Mouse (Mus musculus) NIH3T3 (cell line): ENCODE results near the gene Myt1l.
A peak's percentile ranks its signal among the peaks of the same experiment; 100 is the strongest.

Source experiments
- DNase-seq: peaks from one replicate; pipeline ENCODE4 v3.0.0-alpha.2; 2012; ENCODE audit warnings: low read depth

Myt1l gene

DNA sequence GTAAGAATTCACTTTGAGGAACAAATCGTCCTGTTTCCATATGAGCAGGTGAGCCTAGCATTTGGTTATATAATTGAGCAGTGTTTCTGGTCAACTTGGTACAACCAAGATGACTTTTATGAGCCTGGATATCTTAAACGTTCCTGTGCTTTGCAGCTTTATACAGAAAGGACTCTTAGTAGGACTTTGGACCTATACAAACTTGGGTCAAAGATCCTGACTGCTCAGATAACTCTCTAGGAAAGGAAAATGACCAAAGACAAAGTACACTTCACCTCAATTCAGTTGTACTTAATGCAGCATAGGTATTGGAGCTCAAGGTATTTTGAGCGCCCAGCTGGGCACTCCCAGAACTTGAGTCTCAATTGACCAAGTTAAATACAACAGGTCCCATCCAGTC lies 388.0 kb downstream of the Myt1l start:
- no peak for DNase-seq

- no peak for DNase-seq
Observed at GRCm38 (mm10) chr12:29916807-29917206, 388.6 kb downstream of the Myt1l start.

- peak; percentile 55 for DNase-seq
Observed at GRCm38 (mm10) chr12:29920298-29920697, 392.1 kb downstream of the Myt1l start.

- no peak for DNase-seq
Observed at GRCm38 (mm10) chr12:29921481-29921880, 393.3 kb downstream of the Myt1l start.

DNA sequence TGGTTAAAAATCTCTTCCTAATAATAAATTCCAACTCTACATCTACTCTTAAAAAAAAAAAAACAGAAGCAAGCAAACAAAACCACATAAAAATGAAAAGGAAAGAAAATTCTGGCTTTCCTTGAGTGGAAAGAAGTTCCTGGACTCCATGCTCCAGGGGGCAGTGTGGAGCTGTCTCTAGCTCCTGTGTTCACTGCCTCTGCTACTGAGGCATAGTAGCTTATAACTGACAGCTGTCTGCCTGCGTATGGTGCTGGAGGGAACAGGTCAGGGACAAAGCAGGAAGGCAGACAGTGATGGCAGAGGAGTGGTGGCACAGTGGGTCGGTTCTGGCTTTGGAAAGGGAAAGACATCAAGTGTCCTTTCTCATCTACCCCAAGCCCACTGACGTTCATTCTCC lies 398.7 kb downstream of the Myt1l start:
- peak; percentile 87 for DNase-seq

DNA sequence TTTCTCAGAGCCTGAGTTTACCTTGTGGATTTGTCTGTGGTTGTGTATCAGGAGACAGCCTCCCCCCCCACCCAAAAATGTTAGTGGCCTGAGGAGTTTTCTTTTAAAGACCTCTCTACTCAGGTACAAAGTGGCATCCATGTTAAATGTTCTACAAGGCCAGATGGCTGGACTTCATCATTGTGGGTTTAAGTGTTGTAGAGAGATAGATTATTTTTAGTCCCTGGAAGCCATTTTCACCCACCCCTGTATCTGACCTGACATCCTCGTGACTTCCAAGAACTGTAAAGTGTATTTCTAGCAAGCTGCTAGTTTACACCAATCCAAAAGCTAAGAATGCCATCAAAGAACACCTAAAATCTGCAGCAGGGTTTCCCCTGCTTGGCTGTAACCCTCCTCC lies 402.4 kb downstream of the Myt1l start:
- DNase-seq, result no peak

DNA sequence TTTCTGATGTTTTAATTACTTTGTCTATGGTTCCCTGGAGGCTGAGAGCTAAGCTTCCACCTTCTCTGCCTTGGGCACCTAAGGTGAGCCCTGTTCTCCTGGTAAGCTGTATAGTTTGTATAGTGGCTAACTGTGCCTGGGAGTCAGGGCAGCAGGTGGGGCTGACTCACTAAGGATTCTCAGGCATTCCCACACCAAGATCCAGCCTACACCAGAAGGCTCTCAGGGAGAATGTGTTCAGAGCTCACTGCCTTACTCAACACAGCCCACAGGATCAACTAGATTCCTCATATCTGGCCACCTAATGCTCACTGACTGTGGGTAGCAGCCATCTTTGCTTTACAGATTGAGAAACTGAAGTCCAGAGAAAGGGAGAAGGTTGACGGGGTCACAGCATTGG lies 404.8 kb downstream of the Myt1l start:
- no peak for DNase-seq

DNA sequence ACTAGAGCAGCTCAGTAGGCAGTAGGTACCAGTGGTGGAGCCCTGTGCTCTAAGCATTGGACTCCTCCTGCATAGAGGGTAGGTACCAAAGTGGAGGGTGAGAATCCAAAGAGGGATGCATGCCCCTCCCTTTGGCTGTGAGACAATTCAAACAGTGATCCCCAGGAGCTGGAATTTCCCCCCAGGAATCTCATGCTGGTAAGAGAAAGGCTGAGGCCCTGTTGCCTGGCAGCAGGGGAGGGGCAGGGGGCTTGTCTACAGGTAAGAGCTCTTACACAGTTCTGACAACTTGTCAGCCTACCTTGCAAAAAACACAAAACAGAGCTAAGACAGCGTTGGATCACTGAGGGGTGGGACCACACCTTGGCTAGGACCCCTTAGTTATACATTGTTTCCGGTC lies 405.3 kb downstream of the Myt1l start:
- DNase-seq, result peak; percentile 38

DNA sequence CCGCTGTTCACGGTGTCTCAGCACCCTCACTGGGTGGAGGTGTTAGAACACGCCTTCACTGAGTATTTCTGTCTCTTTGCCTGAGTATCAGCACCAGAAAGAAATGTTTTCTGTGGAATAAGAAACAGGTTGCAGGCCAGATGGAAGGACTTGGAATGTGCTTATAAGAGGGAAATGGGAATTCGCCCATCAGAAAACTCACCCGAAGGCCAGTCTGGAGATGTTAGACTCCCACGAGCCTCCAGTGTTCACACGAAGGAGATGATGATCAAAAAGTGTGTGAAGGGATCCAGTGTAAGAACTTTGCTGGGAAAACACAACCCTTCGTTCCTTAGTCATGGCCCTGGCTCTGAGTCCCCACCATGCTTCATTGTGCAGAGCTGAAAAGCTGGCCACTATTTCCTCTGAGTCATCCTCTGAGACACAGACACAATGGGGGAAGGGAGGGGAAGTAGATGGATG lies 406.0 kb downstream of the Myt1l start:
- peak; percentile 66 for DNase-seq

DNA sequence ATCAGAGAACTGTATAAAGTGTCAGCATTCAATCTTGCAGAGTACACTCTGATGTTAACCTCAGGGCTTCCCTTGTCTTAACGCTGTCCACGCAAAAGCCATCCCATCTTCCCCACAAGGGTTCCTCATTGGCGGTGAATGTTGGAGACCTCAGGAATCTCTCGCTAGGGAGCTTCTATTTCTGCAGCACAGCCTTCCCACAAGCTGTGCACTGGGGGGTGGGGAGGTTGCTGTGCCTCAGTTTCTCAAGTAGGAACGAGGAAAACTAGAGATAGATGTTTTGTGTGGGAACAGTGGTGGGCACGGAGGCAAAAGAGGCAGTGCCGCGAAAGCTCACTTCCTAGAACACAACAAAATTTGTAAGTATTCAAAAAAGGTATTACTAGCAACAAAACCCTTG lies 409.1 kb downstream of the Myt1l start, which contains the start of gene Pxdn:
Gene Pxdn, plus strand, starts transcription at position 301 of the 400 bp plus-strand sequence.
- DNase-seq, result no peak

DNA sequence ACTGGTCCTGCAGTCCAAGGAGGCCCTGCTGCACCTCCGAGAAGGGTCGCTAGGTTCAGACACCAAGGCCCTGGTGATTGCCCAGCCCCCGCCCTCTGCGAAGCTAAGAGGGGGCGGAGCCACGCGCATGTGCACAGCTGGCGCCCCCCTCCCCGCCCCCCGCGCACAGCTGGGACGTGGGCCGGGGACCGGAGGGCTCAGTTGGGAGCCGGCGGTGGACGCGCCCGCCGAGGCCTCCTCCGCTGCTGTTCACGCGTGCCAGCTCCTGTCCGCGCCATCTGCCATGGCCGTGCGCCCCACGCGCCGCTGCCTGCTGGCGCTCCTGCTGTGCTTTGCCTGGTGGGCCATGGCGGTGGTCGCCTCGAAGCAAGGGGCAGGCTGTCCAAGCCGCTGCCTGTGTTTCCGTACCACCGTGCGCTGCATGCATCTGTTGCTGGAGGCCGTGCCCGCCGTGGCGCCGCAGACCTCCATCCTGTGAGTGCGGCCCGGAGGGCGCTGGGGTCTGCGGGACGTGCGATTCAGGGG lies 409.7 kb downstream of the Myt1l start:
- DNase-seq, result peak; percentile 86

GRCm38 (mm10) chr12:29938376-29939041 lies 410.3 kb downstream of the Myt1l start:
- peak; percentile 88 for DNase-seq

- DNase-seq, result peak; percentile 73
Observed at GRCm38 (mm10) chr12:29939261-29939671, 411.1 kb downstream of the Myt1l start.

DNA sequence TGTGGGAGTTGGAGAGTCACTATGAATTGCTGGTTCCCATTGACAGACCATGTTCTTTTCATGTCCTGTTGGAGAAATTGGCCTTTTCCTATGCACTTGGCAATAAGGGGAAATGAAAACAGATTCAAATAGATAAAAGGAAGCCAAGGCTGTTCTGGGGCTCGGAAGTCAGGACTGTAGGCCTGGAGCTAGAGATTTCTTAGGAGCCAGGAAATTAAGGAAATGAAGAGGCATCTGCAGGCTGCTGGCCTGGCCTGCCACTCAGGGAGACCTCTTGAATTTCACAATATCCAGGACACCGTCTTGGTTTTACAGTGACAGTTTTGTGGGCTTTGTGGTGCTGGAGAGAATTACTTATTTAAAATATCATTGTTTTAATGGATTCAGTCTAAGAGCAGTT lies 414.3 kb downstream of the Myt1l start:
- no peak for DNase-seq

DNA sequence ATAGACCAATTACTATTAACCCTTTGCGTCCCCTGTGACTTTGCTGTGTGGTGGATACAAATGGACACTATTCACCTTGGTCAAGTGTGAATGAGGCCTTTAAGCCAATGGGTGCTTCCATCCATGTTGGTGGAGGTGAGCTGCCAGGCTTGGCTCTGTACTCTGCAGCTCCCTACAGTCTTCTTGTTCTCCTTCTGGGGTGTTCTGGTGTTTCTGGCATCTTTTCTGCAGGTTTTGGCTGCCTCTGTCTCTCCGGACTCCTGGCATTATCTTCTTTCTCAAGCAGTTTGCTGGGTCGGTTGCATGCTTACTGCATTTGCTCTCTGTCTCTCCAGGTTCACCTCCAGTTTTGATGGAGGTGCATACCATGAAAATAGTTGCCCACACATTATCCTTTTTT lies 416.5 kb downstream of the Myt1l start:
- no peak for DNase-seq

- DNase-seq, result no peak
Observed at GRCm38 (mm10) chr12:29945182-29945743, 417.1 kb downstream of the Myt1l start.

DNA sequence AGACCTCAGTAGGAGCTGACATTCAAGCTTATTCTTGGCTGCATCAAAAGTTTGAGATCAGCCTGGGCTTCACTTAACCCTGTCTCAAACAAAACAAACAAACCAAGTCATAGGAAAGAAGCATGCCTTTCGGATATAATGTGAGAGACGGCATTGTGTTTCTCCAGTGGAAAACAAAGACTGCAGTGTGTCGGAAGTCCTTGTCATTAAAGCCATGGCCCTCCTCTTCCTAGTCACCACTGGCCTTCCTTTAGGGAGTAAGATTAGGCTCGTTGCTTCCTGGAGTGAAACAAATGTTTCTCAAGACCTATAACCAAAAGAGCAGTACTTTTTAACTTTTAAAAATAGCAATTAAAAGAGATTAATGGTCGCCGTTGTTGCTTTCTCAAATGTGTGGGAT lies 422.9 kb downstream of the Myt1l start:
- no peak for DNase-seq

DNA sequence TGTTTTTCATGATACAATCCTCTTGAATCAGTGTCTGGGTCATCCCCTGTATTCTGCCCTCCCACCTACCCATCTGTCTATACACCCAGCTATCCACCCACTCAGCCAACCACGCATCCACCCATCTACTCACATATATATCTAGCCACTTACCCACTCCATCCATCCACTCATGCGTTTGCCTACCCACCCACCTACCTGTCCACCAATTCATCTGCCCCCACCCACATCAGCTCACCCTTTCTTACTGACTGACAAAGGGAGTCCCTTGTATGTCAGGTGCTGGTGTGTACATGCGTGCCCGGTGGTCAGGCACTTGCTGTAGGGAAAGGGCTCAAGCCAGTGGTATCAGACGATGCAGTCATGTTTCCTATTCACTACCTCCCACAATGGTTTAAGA lies 423.3 kb downstream of the Myt1l start:
- DNase-seq, result no peak

DNA sequence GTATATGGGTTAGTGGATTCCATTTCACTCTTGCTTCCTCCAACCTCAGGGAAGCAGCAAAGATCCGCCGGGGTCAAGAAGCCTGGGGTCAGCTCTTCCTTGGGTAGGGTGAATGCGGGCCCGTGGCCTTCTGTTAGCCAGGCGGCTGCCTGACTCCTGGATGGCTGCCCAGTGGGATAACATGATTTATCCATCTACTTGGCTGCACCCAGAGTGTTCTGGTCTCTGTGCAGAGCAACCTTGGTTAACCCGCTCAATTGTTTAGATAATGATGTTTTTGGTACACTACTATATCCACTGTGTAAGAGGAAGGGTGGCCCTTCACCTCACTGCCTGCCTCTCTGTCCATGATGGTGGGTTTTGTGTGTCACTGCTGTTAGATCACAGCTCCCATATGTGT lies 423.9 kb downstream of the Myt1l start:
- peak; percentile 57 for DNase-seq

DNA sequence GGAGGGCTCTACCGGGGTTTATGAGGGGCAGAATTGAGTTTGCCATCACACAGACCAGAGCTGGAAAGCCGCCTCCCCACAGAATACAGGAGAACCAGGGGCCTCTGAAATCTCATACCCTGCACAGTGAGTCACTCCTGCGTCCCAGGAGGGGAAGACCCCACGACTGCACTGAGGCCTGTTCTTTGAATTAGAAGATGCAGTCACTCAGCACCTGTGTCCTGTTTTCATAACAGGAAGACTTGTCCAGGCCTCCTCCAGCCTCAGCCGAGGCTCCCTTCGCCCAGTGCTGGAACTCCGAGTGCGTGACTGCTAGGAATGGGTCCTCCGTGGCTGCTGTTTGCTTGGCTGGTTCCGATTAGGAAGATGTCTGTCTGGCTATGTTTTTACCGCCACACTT lies 425.8 kb downstream of the Myt1l start:
- peak; percentile 54 for DNase-seq

DNA sequence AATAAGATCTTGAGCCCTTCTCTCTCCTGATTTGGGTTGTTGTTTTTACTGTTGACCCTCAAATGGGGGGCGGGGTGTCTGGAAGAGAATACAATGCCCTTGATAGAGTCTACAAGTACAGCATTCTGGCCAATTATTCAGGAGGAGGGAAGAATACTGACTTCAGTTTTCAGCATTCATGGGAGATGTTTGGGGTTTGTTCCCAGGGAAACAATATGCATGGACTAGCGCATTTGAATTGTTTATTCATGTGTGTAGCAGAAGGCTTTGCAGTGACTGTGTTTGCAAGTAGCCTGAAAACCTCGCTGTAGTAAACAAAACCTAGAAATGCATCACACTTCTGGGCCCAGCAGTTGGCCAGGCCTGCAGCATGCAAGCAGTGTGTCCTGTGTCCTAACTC lies 426.3 kb downstream of the Myt1l start:
- no peak for DNase-seq

DNA sequence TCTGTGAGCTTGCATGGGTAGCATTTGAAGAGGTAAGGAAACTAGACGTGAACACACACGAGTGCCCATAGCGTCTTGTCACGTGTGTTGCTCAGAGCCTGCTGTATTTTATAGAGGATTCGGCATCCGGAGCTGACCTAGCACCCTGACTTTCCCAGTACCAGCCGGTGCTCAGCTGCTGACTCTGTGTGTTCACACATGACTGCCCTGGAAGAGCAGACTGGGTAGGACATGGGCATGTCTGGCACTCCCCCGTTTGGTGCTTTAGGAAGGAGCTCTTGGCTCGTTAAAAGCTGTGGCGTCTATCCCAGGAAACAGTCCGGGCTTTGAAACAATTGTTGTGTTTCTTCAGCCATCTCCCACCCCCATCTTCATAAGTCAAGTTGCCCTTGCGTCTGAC lies 428.8 kb downstream of the Myt1l start:
- DNase-seq, result no peak

DNA sequence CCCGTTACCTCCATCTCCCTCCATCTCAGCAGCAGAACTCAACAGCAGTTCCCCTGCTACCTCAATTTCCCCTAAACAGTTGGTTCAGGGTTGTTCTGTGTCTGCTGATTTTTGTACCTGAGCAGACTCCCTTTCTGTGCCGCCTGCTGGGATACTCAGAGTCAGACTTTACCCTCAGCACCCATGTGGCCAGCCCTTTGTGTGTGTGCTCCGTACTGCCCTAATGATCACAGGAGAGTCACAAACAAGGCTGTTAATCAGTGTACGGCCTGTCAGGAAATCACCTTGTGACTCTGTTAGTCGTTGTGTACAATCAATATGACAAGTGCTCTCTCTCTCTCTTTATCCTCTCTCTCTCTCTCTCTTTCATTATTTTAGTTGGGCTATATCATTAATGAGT lies 430.5 kb downstream of the Myt1l start:
- DNase-seq, result no peak

- DNase-seq, result no peak
Observed at GRCm38 (mm10) chr12:29961041-29961440, 432.9 kb downstream of the Myt1l start.
